Mouse (Mus musculus) liver, embryonic 13.5 days (tissue): Measurements from ENCODE around the gene Gorasp2. TPM values are rescaled to one million over a fixed set of nuclear protein-coding genes. Genes with fewer than 3 reads are reported as not detected.

Experiments
- ATAC-seq: fragments of 200-750 bp; cut with Nextera tagmentation; 2 replicates; pipeline ENCODE4 v1.8.0; 2017; ENCODE audit warnings: low read depth, mild to moderate bottlenecking, moderate number of reproducible peaks, moderate library complexity
- DNase-seq: peaks from one replicate; pipeline ENCODE4 v3.0.0; 2022
- H3K27ac ChIP-seq: fragments of 300-500 bp; sonication (generic); 2 replicates; pipeline ENCODE4 v1.5.1; 2015; ENCODE audit warnings: moderate library complexity, mild to moderate bottlenecking, inconsistent platforms
- H3K27me3 ChIP-seq: fragments of 300-500 bp; sonication (generic); 2 replicates; pipeline ENCODE4 v1.6.1; 2015; ENCODE audit warnings: mild to moderate bottlenecking, inconsistent platforms
- H3K36me3 ChIP-seq: fragments of 300-500 bp; sonication (generic); 2 replicates; pipeline ENCODE4 v1.6.1; 2015; ENCODE audit warnings: mild to moderate bottlenecking, inconsistent platforms
- H3K4me1 ChIP-seq: fragments of 300-500 bp; sonication (generic); replicated peaks from 2 replicates; pipeline ENCODE4 v1.6.1; 2015; ENCODE audit warnings: inconsistent platforms
- H3K4me2 ChIP-seq: fragments of 300-500 bp; sonication (generic); 2 replicates; pipeline ENCODE4 v1.6.1; 2015; ENCODE audit warnings: inconsistent platforms, mild to moderate bottlenecking, moderate library complexity
- H3K4me3 ChIP-seq: fragments of 300-500 bp; sonication (generic); replicated peaks from 2 replicates; pipeline ENCODE4 v1.5.1; 2015; ENCODE audit warnings: mild to moderate bottlenecking, inconsistent platforms
- H3K9ac ChIP-seq: fragments of 300-500 bp; sonication (generic); 2 replicates; pipeline ENCODE4 v1.6.1; 2015; ENCODE audit warnings: mild to moderate bottlenecking, inconsistent platforms
- H3K9me3 ChIP-seq: fragments of 300-500 bp; sonication (generic); replicated peaks from 2 replicates; pipeline ENCODE4 v1.6.1; 2016; ENCODE audit warnings: inconsistent platforms
- WGBS: fragments of 180-500 bp; shearing (Covaris S2); methylation state at CpG from one replicate; pipeline ENCODE4 v1.1.7; 2015; ENCODE audit not compliant: insufficient replicate concordance; 5-methylcytosine and 5-hydroxymethylcytosine counted together
- polyA plus RNA-seq: library from polyadenylated mRNA; unstranded; fragments of >200 nt; fragmentation: Nextera tagmentation; extraction: Ambion mirVana; gene quantifications from 2 replicates; pipeline ENCODE4 v1.2.1, GENCODE M21; 2015

The Gorasp2 gene
- polyA plus RNA-seq, 1 experiment from 2014 or later = 62.2 TPM

GRCm38 (mm10) chr2:70700851-70701250 lies 39.5 kb downstream of the Gorasp2 start:
- H3K27ac ChIP-seq = no peak overlapping the region
- no peak for DNase-seq
- no peak overlapping the region for H3K9ac ChIP-seq
- no peak overlapping the region for H3K4me3 ChIP-seq
- ATAC-seq = no peak
- no peaks in the 10 kb centered on the region for H3K27me3 ChIP-seq
- H3K4me1 ChIP-seq = peaks cover 6% of the 10 kb centered on the region
- H3K9me3 ChIP-seq = no peaks in the 10 kb centered on the region
- no peak overlapping the region for H3K4me2 ChIP-seq
- 81% methylated on average over 3 of the region's 3 CpGs for WGBS
- 0 out of 2 replicates have a peak, but pooled peaks cover 4% of the 10 kb centered on the region for H3K36me3 ChIP-seq

- 19% methylated on average over 9 of the region's 9 CpGs for WGBS
Observed at GRCm38 (mm10) chr2:70701571-70701970, 40.2 kb downstream of the Gorasp2 start.

DNA sequence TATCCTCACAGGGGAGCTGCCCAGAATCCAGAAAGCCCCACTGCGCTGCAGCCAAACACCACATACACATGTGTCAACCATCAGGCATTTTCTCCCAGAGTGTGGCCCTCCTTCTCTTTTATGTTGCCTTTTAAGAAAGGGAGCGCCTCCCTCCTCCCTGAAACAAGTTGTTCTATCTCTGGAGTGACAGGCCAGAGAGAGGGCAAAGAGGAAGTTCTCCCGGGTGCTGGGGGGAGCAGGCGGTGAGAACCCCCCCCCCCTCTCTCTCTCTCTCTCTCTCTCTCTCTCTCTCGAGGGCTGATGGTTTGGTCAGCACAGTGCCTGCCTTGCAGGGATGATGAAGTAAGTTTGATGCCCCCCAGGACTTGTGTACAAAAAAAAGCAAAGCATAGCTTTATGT lies 41.0 kb downstream of the Gorasp2 start:
- Histone ChIP-seq H3K27ac (no peak overlapping the region), H3K4me2 (no peak overlapping the region), H3K27me3 (no peaks in the 10 kb centered on the region), H3K36me3 (0 out of 2 replicates have a peak, but pooled peaks cover 4% of the 10 kb centered on the region), H3K4me3 (no peak overlapping the region), H3K9ac (no peak overlapping the region), H3K4me1 (peaks cover 6% of the 10 kb centered on the region), H3K9me3 (no peaks in the 10 kb centered on the region)
- WGBS = 24% methylated on average over 5 of the region's 5 CpGs
- ATAC-seq (no peak), DNase-seq (no peak)

More at GRCm38 (mm10) chr2:70701571-70701970, 40.2 kb downstream of the Gorasp2 start:
- DNase-seq (no peak), ATAC-seq (no peak)
- H3K27ac ChIP-seq = no peak overlapping the region
- H3K4me2 ChIP-seq = no peak overlapping the region
- H3K4me3 ChIP-seq = no peak overlapping the region
- H3K4me1 ChIP-seq = peaks cover 6% of the 10 kb centered on the region
- 0 out of 2 replicates have a peak, but pooled peaks cover 4% of the 10 kb centered on the region for H3K36me3 ChIP-seq
- H3K9me3 ChIP-seq = no peaks in the 10 kb centered on the region
- H3K27me3 ChIP-seq = no peaks in the 10 kb centered on the region
- H3K9ac ChIP-seq = no peak overlapping the region

GRCm38 (mm10) chr2:70708986-70709730 lies 47.8 kb downstream of the Gorasp2 start:
- H3K9ac ChIP-seq = no peak overlapping the region
- 89% methylated on average over 13 of the region's 13 CpGs for WGBS
- no peak overlapping the region for H3K4me2 ChIP-seq
- DNase-seq (no peak), ATAC-seq (no peak)
- H3K27me3 ChIP-seq = no peaks in the 10 kb centered on the region
- H3K36me3 ChIP-seq = peaks cover 51% of the 10 kb centered on the region
- peaks cover 6% of the 10 kb centered on the region for H3K4me1 ChIP-seq
- H3K9me3 ChIP-seq = no peaks in the 10 kb centered on the region
- no peak overlapping the region for H3K27ac ChIP-seq
- no peak overlapping the region for H3K4me3 ChIP-seq

DNA sequence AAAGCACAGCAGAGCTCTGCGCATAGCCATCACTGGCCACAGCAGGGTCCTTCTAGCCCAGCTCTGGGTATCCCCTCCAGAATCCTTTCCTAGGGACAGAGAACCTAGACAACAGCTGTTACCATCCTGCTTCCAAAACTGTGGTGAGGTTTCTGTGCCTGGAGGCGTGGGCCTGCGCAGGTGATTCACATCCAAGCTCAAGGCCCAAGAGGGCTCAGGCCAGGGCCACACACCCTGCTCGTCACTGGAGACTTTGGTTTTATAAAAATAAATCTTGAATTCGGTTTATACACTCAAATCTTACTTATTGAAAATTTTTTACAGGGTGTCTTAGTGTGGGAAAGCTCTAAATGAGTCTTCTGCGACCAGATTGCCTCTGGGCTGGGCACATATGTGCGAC lies 48.9 kb downstream of the Gorasp2 start:
- ATAC-seq = no peak
- 90% methylated on average over 7 of the region's 7 CpGs for WGBS
- H3K27ac ChIP-seq = no peak overlapping the region
- H3K9me3 ChIP-seq = no peaks in the 10 kb centered on the region
- no peak overlapping the region for H3K4me2 ChIP-seq
- H3K27me3 ChIP-seq = no peaks in the 10 kb centered on the region
- DNase-seq = no peak
- H3K4me1 ChIP-seq = no peaks in the 10 kb centered on the region; the same call in 1 of the 2 replicates
- no peak overlapping the region for H3K4me3 ChIP-seq
- H3K9ac ChIP-seq = no peak overlapping the region
- H3K36me3 ChIP-seq = peaks cover 59% of the 10 kb centered on the region

GRCm38 (mm10) chr2:70710878-70711277 lies 49.5 kb downstream of the Gorasp2 start:
- Histone ChIP-seq H3K4me1 (no peaks in the 10 kb centered on the region), H3K9me3 (no peaks in the 10 kb centered on the region), H3K36me3 (peaks cover 64% of the 10 kb centered on the region), H3K4me2 (no peak overlapping the region), H3K4me3 (no peak overlapping the region), H3K27ac (no peak overlapping the region), H3K27me3 (no peaks in the 10 kb centered on the region), H3K9ac (no peak overlapping the region)
- ATAC-seq = no peak
- WGBS = 90% methylated on average over 4 of the region's 4 CpGs
- DNase-seq = no peak

DNA sequence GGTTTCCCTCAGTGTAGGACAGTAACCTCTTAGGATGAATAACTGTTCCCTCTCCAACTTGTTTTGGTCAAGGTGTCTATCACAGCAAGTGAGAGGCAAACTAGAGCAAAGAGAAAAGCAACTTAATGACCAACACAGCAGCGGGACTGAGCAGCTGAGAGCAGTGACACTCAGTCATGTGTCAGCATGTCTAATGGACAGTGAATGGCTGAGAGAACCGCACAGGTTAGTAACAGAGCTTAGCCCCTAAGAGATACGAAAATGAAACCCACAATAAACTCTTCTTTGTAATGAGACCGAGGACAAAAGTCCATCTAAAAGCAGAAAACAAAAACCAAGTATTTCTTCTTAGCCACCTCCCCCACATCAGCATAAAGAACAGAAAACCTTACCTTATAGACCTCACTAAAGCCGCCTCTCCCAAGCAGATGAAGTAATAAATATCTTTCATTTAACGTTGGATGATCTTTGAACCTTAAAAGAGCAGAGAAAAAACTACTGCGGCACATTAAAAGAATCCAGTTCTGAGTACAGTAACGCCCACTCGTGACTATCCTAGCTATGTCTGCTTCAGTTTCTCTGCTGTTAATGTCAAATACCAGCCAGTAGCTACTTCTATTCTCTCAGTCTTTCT lies 62.4 kb downstream of the Gorasp2 start:
- DNase-seq (no peak), ATAC-seq (no peak)
- Histone ChIP-seq H3K4me2 (no peak overlapping the region), H3K36me3 (peaks cover 73% of the 10 kb centered on the region), H3K27me3 (no peaks in the 10 kb centered on the region), H3K9me3 (no peaks in the 10 kb centered on the region), H3K27ac (no peak overlapping the region), H3K4me3 (no peak overlapping the region), H3K9ac (no peak overlapping the region), H3K4me1 (no peaks in the 10 kb centered on the region)
- 93% methylated on average over 9 of the region's 9 CpGs for WGBS

DNA sequence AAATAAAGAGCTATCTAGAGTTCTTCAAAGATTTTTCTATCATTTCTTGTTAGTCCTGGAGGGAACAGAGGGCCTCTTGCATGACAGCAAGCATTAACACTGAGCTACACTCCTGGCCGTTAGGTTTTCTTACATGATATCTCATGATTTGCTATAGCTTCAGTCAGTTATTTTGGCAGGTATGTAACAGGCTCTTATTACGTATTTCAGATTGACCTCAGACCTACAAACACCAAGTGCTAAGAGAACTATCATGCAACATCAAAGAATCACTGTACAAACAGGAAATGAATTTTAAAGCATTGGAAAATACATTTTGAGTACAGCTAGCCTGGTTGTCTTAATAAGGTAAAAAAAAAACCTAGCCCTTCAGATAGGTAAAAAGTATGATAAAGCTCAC lies 65.7 kb downstream of the Gorasp2 start:
- Histone ChIP-seq H3K27me3 (no peaks in the 10 kb centered on the region), H3K27ac (no peak overlapping the region), H3K4me2 (no peak overlapping the region), H3K4me1 (no peaks in the 10 kb centered on the region), H3K36me3 (peaks cover 68% of the 10 kb centered on the region), H3K4me3 (no peak overlapping the region), H3K9me3 (no peaks in the 10 kb centered on the region), H3K9ac (no peak overlapping the region)
- DNase-seq (no peak), ATAC-seq (no peak)
- 83% methylated on average over 2 of the region's 2 CpGs for WGBS

- no peaks in the 10 kb centered on the region for H3K9me3 ChIP-seq
- peaks cover 75% of the 10 kb centered on the region for H3K36me3 ChIP-seq
- H3K4me3 ChIP-seq = no peak overlapping the region
- no peak for DNase-seq
- no peak overlapping the region for H3K27ac ChIP-seq
- WGBS = 55% methylated on average over 4 of the region's 4 CpGs
- H3K4me1 ChIP-seq = no peaks in the 10 kb centered on the region
- H3K9ac ChIP-seq = no peak overlapping the region
- H3K4me2 ChIP-seq = no peak overlapping the region
- ATAC-seq = no peak
- H3K27me3 ChIP-seq = no peaks in the 10 kb centered on the region
Observed at GRCm38 (mm10) chr2:70735534-70735933, 74.2 kb downstream of the Gorasp2 start.

DNA sequence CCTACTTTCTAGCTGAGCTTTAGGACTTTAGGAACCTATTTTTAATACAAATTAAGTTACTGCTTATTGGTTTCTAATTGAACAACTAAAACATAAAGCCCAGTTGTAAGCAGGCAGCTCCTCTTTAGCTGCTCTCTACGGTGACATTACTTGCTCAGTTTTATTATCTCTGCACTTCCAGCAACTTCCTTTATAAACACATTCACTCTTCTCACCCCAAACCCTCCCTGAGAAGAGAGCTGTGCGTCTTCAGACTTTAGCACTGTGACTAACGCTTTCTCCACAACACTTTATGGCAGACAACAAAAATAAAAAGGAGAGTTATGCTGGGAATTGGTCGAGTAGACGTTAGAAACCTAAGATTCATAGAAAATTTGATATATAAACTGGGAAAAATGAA lies 74.6 kb downstream of the Gorasp2 start:
- no peak overlapping the region for H3K4me3 ChIP-seq
- DNase-seq (no peak), ATAC-seq (no peak)
- H3K4me1 ChIP-seq = no peaks in the 10 kb centered on the region
- H3K9me3 ChIP-seq = no peaks in the 10 kb centered on the region
- H3K27ac ChIP-seq = no peak overlapping the region
- H3K36me3 ChIP-seq = peaks cover 76% of the 10 kb centered on the region
- no peak overlapping the region for H3K9ac ChIP-seq
- H3K27me3 ChIP-seq = no peaks in the 10 kb centered on the region
- H3K4me2 ChIP-seq = no peak overlapping the region
- 57% methylated on average over 5 of the region's 5 CpGs for WGBS

DNA sequence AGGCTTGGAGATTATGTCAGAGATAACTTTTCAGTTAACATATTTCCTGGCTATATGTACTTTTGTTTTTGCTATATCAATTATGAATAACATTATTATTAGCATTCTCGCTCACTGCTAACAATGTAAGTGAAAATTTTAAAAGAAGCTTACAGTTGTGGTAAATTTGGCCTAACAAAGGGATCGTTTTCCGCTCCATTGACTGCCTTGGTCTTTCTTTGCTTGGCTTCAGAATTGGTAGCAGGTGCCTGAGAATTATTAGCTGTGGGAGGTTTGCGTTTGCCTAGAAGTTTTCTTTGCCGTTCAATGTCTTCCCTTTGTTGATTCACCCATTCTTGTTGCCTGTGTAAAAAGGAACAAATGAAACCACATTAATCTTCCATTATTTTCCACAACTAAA lies 80.5 kb downstream of the Gorasp2 start:
- H3K27me3 ChIP-seq = no peaks in the 10 kb centered on the region
- no peak overlapping the region for H3K4me3 ChIP-seq
- H3K4me2 ChIP-seq = no peak overlapping the region
- 93% methylated on average over 5 of the region's 5 CpGs for WGBS
- ATAC-seq (no peak), DNase-seq (no peak)
- H3K9me3 ChIP-seq = no peaks in the 10 kb centered on the region
- H3K36me3 ChIP-seq = peaks cover 77% of the 10 kb centered on the region
- no peaks in the 10 kb centered on the region for H3K4me1 ChIP-seq
- no peak overlapping the region for H3K27ac ChIP-seq
- no peak overlapping the region for H3K9ac ChIP-seq

DNA sequence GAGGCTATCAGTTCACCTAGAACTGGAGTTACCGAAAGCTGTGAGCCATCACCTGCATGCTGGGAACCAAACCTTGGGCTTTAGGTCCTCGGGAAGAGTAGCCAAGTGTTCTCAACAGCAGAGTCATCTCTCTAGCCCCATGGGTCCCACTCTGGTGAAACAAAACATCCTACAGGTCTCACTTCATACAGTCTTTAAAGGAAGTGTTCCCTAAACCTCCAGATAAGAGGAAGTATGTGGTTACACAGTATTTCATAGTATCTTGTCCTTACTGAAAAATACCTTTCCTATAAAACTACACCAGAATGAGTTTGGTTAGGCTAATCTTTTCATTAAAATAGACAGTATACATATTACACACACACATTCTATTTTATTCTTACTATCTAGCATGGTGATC lies 81.2 kb downstream of the Gorasp2 start:
- Histone ChIP-seq H3K9me3 (no peaks in the 10 kb centered on the region), H3K27ac (no peak overlapping the region), H3K36me3 (peaks cover 75% of the 10 kb centered on the region), H3K9ac (no peak overlapping the region), H3K4me2 (no peak overlapping the region), H3K4me1 (no peaks in the 10 kb centered on the region), H3K4me3 (no peak overlapping the region), H3K27me3 (no peaks in the 10 kb centered on the region)
- WGBS = 65% methylated on average over 2 of the region's 2 CpGs
- DNase-seq = no peak
- no peak for ATAC-seq
